Mouse (Mus musculus) CD8-positive naive resting alpha-beta T cell, adult 2 months (primary cell): ENCODE data around the gene Flot1.

Experiments used
- DNase-seq, 2 experiments: peaks; one replicate each; pipeline ENCODE4 v3.0.0; 2022; ENCODE audit warnings: low read depth in 2 of 2, low spot score in 2 of 2

Gene Flot1

DNA sequence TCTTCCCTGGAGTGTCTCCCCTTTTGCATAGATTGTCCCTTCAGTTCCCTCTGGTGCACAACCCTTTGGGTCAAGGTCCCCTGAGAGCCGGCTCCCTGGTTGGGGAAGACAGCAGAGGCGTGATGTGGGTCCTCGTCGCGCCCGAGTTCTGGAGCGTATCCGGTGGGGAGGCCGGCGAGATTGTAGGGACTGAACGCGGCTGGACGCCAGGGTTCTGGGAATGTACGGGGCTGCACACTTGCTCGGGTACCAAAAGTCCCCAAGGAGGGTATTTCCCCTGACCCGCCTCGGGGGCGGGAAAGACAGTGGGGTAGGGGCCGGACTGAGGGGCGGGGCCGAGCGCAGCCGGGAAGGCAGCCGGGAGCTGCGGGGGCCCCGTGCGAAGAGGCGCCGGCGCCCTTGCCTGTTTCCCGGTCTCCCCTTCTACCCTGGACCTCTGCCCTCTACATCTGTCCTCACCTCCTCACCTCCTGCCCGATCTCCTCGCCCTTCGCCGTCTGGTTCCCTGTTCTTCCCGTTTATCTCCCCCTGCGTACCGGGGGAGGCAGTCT is 43.3 kb downstream of the Flot1 start:
- DNase-seq = peak in 1 of 2 experiments; percentile 14

DNA sequence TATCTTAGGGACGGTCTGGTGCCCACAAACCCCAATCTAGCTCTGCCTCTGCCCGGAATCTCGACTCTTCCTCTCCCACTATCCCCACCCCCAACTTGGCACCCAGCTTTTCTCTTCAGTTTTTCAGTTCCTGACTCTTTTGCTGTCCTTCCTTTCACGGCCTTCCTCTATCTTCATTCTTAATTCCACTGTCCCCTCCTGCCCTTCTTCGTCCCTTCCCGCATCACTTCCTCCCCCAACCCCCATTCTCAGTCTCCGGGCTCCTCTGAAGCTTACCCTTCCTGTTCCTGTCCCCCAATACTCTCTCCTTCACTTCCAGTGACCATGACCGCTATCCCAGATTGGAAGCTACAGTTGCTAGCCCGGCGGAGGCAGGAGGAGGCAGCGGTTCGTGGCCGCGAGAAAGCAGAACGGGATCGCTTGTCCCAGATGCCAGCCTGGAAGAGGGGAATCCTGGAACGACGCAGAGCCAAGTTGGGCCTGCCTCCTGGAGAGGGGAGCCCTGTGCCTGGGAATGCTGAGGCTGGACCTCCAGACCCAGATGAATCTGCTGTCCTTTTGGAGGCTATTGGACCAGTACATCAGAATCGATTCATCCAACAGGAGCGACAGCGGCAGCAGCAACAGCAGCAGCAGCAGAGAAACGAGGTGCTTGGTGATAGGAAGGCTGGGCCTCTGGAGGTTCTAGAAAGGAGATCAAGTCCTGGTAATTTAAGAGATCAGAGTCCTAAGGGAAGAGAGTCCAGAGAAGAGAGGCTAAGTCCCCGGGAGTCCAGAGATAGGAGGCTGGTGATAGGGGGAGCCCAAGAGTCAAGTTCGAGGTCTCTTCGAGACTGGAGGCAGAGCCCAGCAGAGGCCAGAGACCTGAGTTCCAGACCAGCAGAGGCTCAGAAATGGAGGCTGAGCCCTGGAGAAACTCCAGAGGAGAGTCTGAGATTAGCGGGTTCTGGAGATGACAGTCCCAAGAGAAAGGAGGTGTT is 44.2 kb downstream of the Flot1 start:
- DNase-seq = peak in 1 of 2 experiments; percentile 22

GRCm38 (mm10) chr17:35868165-35868820 is 45.3 kb downstream of the Flot1 start:
- peak in 1 of 2 experiments; percentile 31 for DNase-seq

- DNase-seq = no peak
Observed at GRCm38 (mm10) chr17:35868961-35869345, 45.9 kb downstream of the Flot1 start.

GRCm38 (mm10) chr17:35869346-35870067 is 46.5 kb downstream of the Flot1 start:
- no peak for DNase-seq

- DNase-seq = peak; percentile 62 to 75
Observed at GRCm38 (mm10) chr17:35870151-35870883, 47.3 kb downstream of the Flot1 start.

GRCm38 (mm10) chr17:35870884-35871696 is 48.1 kb downstream of the Flot1 start:
- peak; percentile 60 to 79 for DNase-seq

DNA sequence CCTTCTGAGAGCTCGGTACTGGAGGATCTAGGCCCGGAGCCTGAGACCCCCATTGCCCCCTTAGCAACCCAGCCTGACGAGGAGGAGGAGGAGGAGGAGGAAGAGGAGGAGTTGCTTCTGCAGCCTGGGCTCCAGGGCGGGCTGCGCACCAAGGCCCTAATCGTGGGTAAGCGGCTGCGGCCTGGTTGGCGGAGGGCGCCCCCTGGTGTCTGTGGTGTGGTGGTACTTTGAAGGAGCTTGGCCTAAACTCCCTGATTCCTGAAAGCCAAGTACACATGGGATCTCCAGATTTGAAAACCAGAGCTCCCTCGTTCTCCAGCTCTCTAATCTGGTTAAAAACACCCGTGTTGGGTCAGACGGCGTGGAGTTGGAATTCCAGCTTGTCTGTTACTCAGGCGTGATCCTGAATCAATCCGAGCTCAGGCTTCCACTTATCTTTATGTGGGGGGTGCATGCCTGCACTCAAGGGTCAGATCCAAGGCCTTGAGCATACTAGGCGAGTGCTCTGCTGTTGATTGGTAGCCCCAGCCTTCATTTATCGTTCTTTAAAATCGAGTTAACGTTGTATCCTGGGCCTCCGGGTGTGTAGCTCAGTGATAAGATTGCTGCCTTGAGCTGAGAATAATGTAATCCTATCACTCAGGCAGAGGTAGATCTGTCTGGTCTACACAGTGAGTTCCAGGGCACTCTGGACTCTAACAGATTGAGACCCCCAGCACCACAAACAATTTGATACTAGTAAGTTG is 50.9 kb downstream of the Flot1 start:
- DNase-seq = peak; percentile 79 to 81

DNA sequence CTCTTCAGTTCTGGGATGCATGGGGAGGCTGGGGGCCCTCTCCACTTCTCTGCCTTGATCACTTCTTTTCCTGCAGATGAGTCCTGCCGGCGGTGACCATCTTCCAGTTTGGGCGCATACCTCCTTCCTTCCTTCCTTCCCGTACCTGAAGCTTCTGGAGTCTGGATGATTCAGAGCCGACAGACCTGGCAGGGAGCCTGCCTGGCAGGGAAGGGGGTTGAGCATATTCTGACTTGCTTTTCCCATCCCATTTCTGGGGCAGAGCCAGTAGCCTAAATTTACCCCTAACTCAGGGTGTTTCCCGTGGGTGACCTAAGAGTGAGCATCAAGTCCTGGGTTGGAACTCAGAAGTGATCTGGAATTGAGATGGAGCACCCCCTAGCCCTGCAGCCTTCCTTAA is 51.7 kb downstream of the Flot1 start:
- no peak for DNase-seq

DNA sequence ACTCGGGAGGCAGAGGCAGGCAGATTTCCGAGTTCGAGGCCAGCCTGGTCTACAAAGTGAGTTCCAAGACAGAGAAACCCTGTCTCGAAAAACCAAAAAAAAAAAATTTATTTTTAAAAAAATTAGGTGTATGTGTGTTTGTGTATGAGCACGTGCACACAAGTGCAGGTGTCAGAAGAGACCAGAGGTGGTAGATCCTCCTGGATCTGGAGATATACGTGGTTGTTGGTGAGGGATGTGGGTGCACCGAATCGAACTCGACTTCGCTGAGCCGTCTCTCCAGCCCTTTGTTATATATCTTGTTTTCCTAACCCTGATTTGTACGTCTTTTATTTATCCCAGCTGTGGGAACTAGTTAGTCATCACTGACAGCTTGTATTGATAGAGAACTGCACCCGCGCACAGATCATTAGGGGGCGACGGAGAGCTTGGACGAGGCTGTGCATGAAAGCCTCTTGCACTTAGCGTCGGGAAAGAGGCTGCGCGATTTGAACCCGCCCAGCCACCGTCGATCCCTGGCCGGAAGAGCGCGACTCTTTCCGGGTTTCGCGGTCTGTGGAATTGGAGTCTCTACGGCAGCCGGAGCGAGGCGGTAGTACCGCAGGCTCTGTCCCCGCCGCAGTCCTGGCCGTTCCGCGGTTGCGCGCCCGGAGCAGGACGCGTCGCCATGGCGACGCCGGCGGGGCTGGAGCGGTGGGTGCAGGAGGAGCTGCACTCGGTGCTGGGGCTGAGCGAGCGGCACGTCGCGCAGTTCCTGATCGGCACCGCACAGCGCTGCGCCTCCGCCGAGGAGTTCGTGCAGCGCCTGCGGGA is 56.4 kb downstream of the Flot1 start, which contains the start of gene Dhx16:
Gene Dhx16, plus strand, starts transcription at position 575 of the 813 bp plus-strand sequence.
- DNase-seq = peak; percentile 87 to 96
